Mouse (Mus musculus): Measurements from ENCODE around the gene Glce.

Gene Glce

GRCm38 (mm10) chr9:62122508-62123215 is at the start of gene Glce:
Glce (minus strand) TSS chr9:62122655.
- CTCF ChIA-PET, result no interaction called here

GRCm38 (mm10) chr9:62172239-62172638 is 49.8 kb upstream of the Glce start:
- CTCF ChIA-PET, result interaction anchor here (0.6 kb wide), 1 partner anchor 976 kb away, joined by 3 read pairs; the partner anchor contains the start of gene Skor1

GRCm38 (mm10) chr9:62170921-62171320 is 48.5 kb upstream of the Glce start:
- CTCF ChIA-PET, result no interaction called here

GRCm38 (mm10) chr9:62166621-62167020 is 44.2 kb upstream of the Glce start:
- CTCF ChIA-PET, result no interaction called here

GRCm38 (mm10) chr9:62166186-62166585 is 43.7 kb upstream of the Glce start:
- CTCF ChIA-PET, result no interaction called here

GRCm38 (mm10) chr9:62162889-62163291 is 40.4 kb upstream of the Glce start:
- CTCF ChIA-PET, result no interaction called here

- CTCF ChIA-PET, result no interaction called here
These were observed 38.3 kb upstream of the Glce start for GRCm38 (mm10) chr9:62160788-62161187.

GRCm38 (mm10) chr9:62158746-62159145 is 36.3 kb upstream of the Glce start:
- CTCF ChIA-PET, result no interaction called here

GRCm38 (mm10) chr9:62155821-62156220 is 33.4 kb upstream of the Glce start:
- CTCF ChIA-PET, result no interaction called here

GRCm38 (mm10) chr9:62155400-62155799 is 32.9 kb upstream of the Glce start:
- CTCF ChIA-PET, result no interaction called here

- CTCF ChIA-PET, result no interaction called here
These were observed 32.5 kb upstream of the Glce start for GRCm38 (mm10) chr9:62154956-62155355.

- CTCF ChIA-PET, result no interaction called here
These were observed 32.1 kb upstream of the Glce start for GRCm38 (mm10) chr9:62154551-62154950.

- CTCF ChIA-PET, result no interaction called here
These were observed 30.8 kb upstream of the Glce start for GRCm38 (mm10) chr9:62153263-62153662.

- CTCF ChIA-PET, result no interaction called here
These were observed 30.1 kb upstream of the Glce start for GRCm38 (mm10) chr9:62152506-62152905.

- CTCF ChIA-PET, result no interaction called here
These were observed 22.7 kb upstream of the Glce start for GRCm38 (mm10) chr9:62145198-62145597.

GRCm38 (mm10) chr9:62143428-62143827 is 21.0 kb upstream of the Glce start:
- CTCF ChIA-PET, result no interaction called here

GRCm38 (mm10) chr9:62139027-62139426 is 16.6 kb upstream of the Glce start:
- CTCF ChIA-PET, result interaction anchor here (0.6 kb wide), 1 partner anchor 1404 kb away, joined by 3 read pairs; no protein-coding TSS in a partner anchor

GRCm38 (mm10) chr9:62137259-62137658 is 14.8 kb upstream of the Glce start:
- CTCF ChIA-PET, result no interaction called here

- CTCF ChIA-PET, result no interaction called here
These were observed 9.7 kb upstream of the Glce start for GRCm38 (mm10) chr9:62132005-62132782.

- CTCF ChIA-PET, result no interaction called here
These were observed 8.3 kb upstream of the Glce start for GRCm38 (mm10) chr9:62130746-62131145.

- CTCF ChIA-PET, result interaction anchor here (0.6 kb wide), 1 partner anchor 10 kb away, joined by 6 read pairs; no protein-coding TSS in a partner anchor
These were observed 5.6 kb upstream of the Glce start for GRCm38 (mm10) chr9:62128056-62128455.

GRCm38 (mm10) chr9:62125986-62126575 is 3.6 kb upstream of the Glce start:
- CTCF ChIA-PET, result no interaction called here

GRCm38 (mm10) chr9:62124266-62124665 is 1.8 kb upstream of the Glce start:
- CTCF ChIA-PET, result no interaction called here
